ENCODE assay signal across 9 mouse cellular contexts in genomic region chr9:114727315-114727714, GRCm38 (mm10). TPM values are rescaled to one million over a fixed set of nuclear protein-coding genes. Genes with fewer than 3 reads are reported as not detected.
DNase-seq lines count a peak whose midpoint lies in the region; ATAC-seq and TF ChIP-seq lines count a peak whose summit lies in the region.
"Had no signal": no experiment of that assay in that cellular context is flagged by ENCODE, and none has a peak within 500 bp of the region (broad histone marks: within the 10 kb centered on the region; RNA-seq: fewer than 3 reads in every experiment).

No protein-coding gene starts in this region.

- peaks cover 13% of the 10 kb centered on the region for H3K36me3 ChIP-seq in hindbrain, postnatal 0 days (ENCODE audit: insufficient read depth, low read length)

- DNase-seq in CD4-positive, CD25-positive, alpha-beta regulatory T cell, adult 2 months (ENCODE audit: low read depth, low spot score) = peak; percentile 61
- DNase-seq in layer of hippocampus, postnatal 10 days (ENCODE audit: low spot score in 2 of 2) = peak; percentile 25 to 51
- DNase-seq in layer of hippocampus, adult 9-11 months = no peak
- DNase-seq in c-Kit-negative CD71-positive TER-119-positive erythroid progenitor cells, embryonic 14.5 days (ENCODE audit: low read depth, low spot score) = peak; percentile 26
- DNase-seq in hindbrain, postnatal 0 days (ENCODE audit: low spot score) = peak; percentile 83
- DNase-seq in retina, adult 2 months (ENCODE audit: low read depth, low spot score) = peak; percentile 48
- DNase-seq in right cerebral cortex, adult 18-20 months = no peak

- ATAC-seq in CD4-positive, CD25-positive, alpha-beta regulatory T cell, adult 4 months = no peak
- ATAC-seq in hindbrain, postnatal 0 days = no peak

- H3K4me1 ChIP-seq in hindbrain, postnatal 0 days (ENCODE audit: insufficient read depth, low read length) = peaks cover 5% of the 10 kb centered on the region

- H3K9me3 ChIP-seq in hindbrain, postnatal 0 days (ENCODE audit: low read length) = no peaks in the 10 kb centered on the region
- H3K9me3 ChIP-seq: midbrain, embryonic 12.5 days had no signal

- no peaks in the 10 kb centered on the region for H3K27me3 ChIP-seq in hindbrain, postnatal 0 days (ENCODE audit: insufficient read depth, low read length)
- H3K27me3 ChIP-seq: midbrain, embryonic 12.5 days had no signal

- no peak overlapping the region for H3K4me3 ChIP-seq in hindbrain, postnatal 0 days (ENCODE audit: low read length)
- H3K4me3 ChIP-seq: midbrain, embryonic 12.5 days had no signal

- H3K9ac ChIP-seq in hindbrain, postnatal 0 days (replicated peaks; ENCODE audit: low read length) = no peak overlapping the region
- H3K9ac ChIP-seq: midbrain, embryonic 12.5 days had no signal

- WGBS in hindbrain, postnatal 0 days = 3% methylated on average over 3 of the region's 3 CpGs

- peak; percentile 91 for TF ChIP-seq CTCF in hindbrain, postnatal 0 days (IDR thresholded peaks at IDR 0.05; ENCODE audit: low read depth)

- H3K4me2 ChIP-seq in hindbrain, postnatal 0 days (ENCODE audit: low read depth, low read length) = no peak overlapping the region
- H3K4me2 ChIP-seq: midbrain, embryonic 12.5 days had no signal

- no peak overlapping the region for H3K27ac ChIP-seq in hindbrain, postnatal 0 days
- H3K27ac ChIP-seq: midbrain, embryonic 12.5 days had no signal

RNA-seq across cellular contexts. Expression of gene Cmtm6, which starts 3.6 kb away (rescaled TPM):
- 10 to 100 TPM; 74.0 to 81.7 TPM for polyA plus RNA-seq in CD4-positive, CD25-positive, alpha-beta regulatory T cell, adult 4 months (2017; shearing (Covaris generic))
- 10 to 100 TPM; 26.3 to 30.5 TPM for total RNA-seq in layer of hippocampus, postnatal 10 days (2021)
- total RNA-seq in hindbrain, postnatal 0 days (2014; rRNA removed) = 15.2 and 17.9 TPM in 2 replicates
- polyA plus RNA-seq in hindbrain, postnatal 0 days (2015; fragmentation: Nextera tagmentation; extraction: Ambion mirVana) = 23.9 and 24.8 TPM in 2 replicates

RNA-seq across cellular contexts. Expression of gene Dync1li1, which starts 38.7 kb away (rescaled TPM):
- polyA plus RNA-seq in CD4-positive, CD25-positive, alpha-beta regulatory T cell, adult 4 months (2017; shearing (Covaris generic)) = 10 to 100 TPM; 45.1 to 46.5 TPM
- total RNA-seq in layer of hippocampus, postnatal 10 days (2021) = 100 to 1,000 TPM; 103 to 111 TPM
- total RNA-seq in hindbrain, postnatal 0 days (2014; rRNA removed) = 85.6 and 87.7 TPM in 2 replicates
- polyA plus RNA-seq in hindbrain, postnatal 0 days (2015; fragmentation: Nextera tagmentation; extraction: Ambion mirVana) = 144 and 145 TPM in 2 replicates

RNA-seq across cellular contexts. Expression of gene Cmtm7, which starts 54.3 kb away (rescaled TPM):
- polyA plus RNA-seq in CD4-positive, CD25-positive, alpha-beta regulatory T cell, adult 4 months (2017; shearing (Covaris generic)) = 10 to 100 TPM; 78.3 to 83.4 TPM
- total RNA-seq in layer of hippocampus, postnatal 10 days (2021) = 1 to 10 TPM; 5.4 to 6.5 TPM
- 14.3 and 21.1 TPM in 2 replicates for total RNA-seq in hindbrain, postnatal 0 days (2014; rRNA removed)
- polyA plus RNA-seq in hindbrain, postnatal 0 days (2015; fragmentation: Nextera tagmentation; extraction: Ambion mirVana) = 10.2 and 11.8 TPM in 2 replicates

Comparison
In these comparisons a context has a peak if more than half of its experiments do, and no peak if none do; other contexts are left out.
1. DNase-seq: peak in CD4-positive, CD25-positive, alpha-beta regulatory T cell, adult 2 months (single experiment), layer of hippocampus, postnatal 10 days (2 of 2), c-Kit-negative CD71-positive TER-119-positive erythroid progenitor cells, embryonic 14.5 days (single experiment), hindbrain, postnatal 0 days (single experiment) and retina, adult 2 months (single experiment); none in layer of hippocampus, adult 9-11 months (single experiment) and right cerebral cortex, adult 18-20 months (single experiment).